Mouse (Mus musculus): Measurements from ENCODE around the gene Abca3.

Gene Abca3

DNA sequence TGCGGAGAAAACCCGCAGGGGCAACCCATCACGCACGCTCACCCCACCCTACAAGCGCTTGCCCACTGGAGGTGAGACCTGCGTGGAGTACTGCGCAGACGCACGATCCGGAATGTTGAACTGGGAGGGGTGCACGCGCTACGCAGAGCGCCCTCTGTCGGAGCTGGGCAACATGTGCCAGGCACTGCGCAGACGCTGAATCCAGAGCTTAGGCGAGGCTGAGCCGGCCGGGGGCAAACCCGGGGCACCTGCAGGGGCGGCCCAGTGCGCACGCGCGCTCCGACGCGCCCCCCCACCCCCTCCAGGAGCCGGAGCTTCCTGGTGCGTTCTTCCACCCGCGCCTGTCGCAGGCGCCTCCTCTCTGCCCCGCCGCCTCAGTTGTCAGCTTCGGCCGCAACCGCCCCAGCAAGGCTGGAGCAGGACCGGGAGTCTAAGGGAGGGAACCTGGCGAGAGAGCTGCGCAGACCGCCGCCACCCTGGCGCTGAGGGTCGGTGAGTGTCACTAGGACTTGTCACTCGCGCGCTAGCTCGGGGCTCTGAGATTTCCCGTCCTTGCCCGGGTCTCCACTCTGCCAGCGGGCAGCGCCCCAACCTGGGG lies at the start of gene Abca3:
Abca3 (plus strand) TSS at position 191 of the 598 bp plus-strand sequence.
- POLR2A ChIA-PET: interaction anchor here (0.6 to 2.7 kb wide), 58 partner anchors 9 to 427 kb away, joined by 3 to 34 read pairs (median 4); partner anchors contain the start of genes Ccnf (in 4 of the 4), Traf7 (in 4 of the 4), Rnps1 (in 3 of the 4) and Atp6v0c (in 2 of the 4)
- CTCF ChIA-PET: interaction anchor here (0.6 to 2.2 kb wide), 55 partner anchors 8 to 1202 kb away, joined by 3 to 10 read pairs (median 3); partner anchors contain the start of genes Ccnf (in 2 of the 4), Mlst8 (in 1 of the 4), Pkd1 (in 1 of the 4) and Prss32 (in 1 of the 4)

DNA sequence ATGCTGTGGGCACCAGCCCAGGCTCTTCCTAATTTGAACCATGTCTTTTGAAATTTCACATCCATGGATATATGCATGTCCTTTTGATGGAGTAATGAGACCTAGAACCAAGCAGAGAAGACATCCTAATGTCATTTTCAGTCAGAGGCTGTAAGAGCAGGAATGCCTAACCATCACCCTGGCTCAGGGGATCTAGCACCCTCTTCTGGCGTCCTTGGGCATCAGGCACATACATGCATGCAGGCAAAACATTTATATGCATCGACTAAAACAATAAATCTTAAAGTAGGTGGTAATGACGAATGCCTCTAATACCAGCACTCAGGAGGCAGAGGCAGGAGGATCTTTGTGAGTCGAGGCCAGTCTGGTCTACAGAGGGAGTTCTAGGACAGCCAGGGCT lies 44.2 kb upstream of the Abca3 start:
- ChIA-PET CTCF (interaction anchor here in 1 of 4 experiments (0.6 kb wide), 1 partner anchor 252 kb away, joined by 3 read pairs; no protein-coding TSS in a partner anchor), POLR2A (interaction anchor here in 1 of 4 experiments (2.2 kb wide), 1 partner anchor 56 kb away, joined by 8 read pairs; the partner anchor contains the start of gene Ccnf)

DNA sequence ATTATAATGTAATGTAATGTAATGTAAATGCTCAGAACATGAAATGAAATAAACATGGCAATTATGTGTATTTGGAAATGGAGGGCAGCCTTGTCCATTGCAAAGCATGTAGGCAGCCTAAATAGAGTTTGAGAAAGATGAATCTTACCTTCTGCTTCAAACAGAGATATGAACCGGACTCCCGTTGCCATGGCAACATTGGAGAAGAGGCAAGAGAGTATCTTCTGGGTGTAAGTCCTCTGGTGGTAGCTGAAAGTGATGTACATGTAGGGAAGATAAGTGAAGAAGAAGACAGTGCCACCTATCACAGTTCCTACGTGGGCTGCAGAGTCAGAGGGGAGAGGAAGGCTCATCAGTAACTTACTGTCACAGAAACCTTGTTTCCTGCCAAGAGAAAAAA lies 30.9 kb upstream of the Abca3 start:
- ChIA-PET CTCF (no interaction called here), POLR2A (interaction anchor here in 1 of 4 experiments (1.4 kb wide), 1 partner anchor 93 kb away, joined by 4 read pairs; the partner anchor contains the start of gene Rnps1)

DNA sequence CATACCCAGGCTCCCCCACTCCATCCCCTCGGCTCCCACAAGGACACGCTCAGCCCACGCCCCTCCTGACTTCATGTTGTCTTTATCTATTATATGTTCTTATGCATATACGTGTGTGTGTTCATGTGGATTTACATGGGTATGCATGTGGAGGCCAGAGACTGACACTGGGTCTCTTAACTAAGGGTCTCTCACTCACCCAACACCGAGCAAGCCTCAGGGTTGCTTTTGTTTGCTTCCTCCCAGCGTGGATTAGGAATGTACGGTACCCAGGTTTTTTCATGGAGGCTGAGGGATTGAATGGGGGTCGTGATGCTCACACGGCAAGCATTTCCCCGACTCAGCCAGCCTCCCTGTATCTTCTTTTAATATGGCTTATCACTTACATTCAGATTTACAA lies 26.7 kb upstream of the Abca3 start:
- ChIA-PET CTCF (no interaction called here), POLR2A (no interaction called here)

DNA sequence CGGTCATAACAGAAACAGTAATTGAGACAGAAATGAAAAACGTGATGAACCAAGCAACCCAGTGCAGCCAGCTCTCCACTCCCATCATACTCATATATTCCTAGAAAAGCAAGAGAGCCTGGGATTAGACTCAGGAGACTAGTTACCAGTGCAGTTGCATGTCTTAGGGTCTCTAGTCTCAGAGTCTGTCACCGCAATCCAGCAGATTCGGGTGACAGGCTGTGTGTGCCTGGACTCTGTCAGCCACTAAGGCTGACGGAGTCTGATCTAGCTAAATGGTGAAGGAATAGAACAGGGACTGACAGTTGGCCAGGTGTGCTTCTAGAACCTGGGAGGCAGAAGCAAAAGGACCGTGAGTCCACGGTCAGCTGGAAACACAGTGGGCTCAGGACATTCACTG lies 24.1 kb upstream of the Abca3 start:
- POLR2A ChIA-PET: interaction anchor here in 1 of 4 experiments (0.5 to 0.8 kb wide), 3 partner anchors 71 to 151 kb away, joined by 3 to 5 read pairs (median 3); partner anchors contain the start of gene Mlst8
- CTCF ChIA-PET: interaction anchor here in 1 of 4 experiments (0.6 kb wide), 1 partner anchor 340 kb away, joined by 6 read pairs; no protein-coding TSS in a partner anchor

DNA sequence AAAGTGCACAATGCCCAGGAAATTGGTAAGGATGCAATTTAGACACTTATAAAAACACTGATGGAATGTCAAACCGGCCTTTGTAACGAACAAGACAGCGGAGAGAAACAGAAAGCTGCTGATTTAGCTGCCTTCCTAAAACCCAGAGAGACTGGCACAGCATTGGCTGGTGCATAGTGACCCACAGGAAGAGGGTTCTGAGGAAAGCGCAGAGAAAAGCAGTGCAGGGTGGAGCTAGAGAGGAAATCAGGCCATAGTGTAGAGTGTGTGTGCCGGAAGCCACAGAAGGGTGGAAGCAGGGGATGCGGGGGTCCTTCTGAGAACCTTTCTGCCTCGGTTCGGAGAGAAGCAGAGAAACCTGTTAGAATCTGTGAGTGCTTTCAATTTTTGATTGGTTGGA lies 7.1 kb upstream of the Abca3 start:
- ChIA-PET CTCF (interaction anchor here in 1 of 4 experiments (0.7 kb wide), 1 partner anchor 212 kb away, joined by 3 read pairs; no protein-coding TSS in a partner anchor), POLR2A (interaction anchor here in 1 of 4 experiments (0.8 to 1.1 kb wide), 2 partner anchors 16 to 168 kb away, joined by 3 read pairs; no protein-coding TSS in a partner anchor)

DNA sequence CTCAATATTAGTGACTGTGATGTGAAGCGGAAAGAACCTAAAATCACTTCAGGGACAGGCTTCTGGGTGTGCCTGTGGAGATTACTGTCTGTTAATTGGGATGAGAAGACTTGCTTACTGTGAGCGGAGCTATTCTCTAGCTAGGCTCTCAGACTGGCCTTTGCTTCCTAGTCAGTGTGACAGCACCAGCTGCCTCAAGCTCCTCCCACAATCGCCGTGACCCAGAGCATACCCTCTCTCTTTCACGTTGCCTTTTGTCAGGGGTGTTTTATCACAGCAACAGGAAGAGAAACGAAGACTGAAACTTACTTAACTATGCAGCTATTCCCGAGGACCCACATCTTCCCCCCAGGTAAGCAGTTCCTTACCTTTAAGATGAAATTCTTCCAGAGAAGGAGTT lies 4.9 kb upstream of the Abca3 start:
- ChIA-PET CTCF (no interaction called here), POLR2A (interaction anchor here in 3 of 4 experiments (1.0 to 1.7 kb wide), 4 partner anchors 34 to 96 kb away, joined by 3 to 4 read pairs (median 3); partner anchors contain the start of gene Ccnf (in 1 of the 3))

DNA sequence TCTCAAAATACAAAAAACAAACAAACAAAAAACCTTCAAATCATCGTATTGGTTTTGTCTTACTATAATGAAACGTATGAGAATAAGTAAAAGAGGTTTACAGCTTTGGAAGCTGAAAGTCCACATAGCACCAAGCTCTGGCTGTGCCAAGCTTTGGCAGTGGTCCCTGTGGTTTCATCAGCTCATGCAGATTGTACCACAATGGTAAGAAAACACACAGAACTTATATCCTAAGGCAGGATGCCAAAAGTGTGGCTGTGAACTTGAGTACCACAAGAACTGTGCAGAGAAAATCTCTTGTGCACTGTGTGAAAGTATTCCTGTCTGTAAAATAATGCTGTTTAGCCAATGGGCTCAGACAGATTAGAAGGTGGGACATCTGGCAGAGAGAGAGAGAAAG lies 2.6 kb upstream of the Abca3 start:
- POLR2A ChIA-PET: interaction anchor here in 2 of 4 experiments (0.5 kb wide), 2 partner anchors 67 to 99 kb away, joined by 3 read pairs; no protein-coding TSS in a partner anchor
- CTCF ChIA-PET: no interaction called here

DNA sequence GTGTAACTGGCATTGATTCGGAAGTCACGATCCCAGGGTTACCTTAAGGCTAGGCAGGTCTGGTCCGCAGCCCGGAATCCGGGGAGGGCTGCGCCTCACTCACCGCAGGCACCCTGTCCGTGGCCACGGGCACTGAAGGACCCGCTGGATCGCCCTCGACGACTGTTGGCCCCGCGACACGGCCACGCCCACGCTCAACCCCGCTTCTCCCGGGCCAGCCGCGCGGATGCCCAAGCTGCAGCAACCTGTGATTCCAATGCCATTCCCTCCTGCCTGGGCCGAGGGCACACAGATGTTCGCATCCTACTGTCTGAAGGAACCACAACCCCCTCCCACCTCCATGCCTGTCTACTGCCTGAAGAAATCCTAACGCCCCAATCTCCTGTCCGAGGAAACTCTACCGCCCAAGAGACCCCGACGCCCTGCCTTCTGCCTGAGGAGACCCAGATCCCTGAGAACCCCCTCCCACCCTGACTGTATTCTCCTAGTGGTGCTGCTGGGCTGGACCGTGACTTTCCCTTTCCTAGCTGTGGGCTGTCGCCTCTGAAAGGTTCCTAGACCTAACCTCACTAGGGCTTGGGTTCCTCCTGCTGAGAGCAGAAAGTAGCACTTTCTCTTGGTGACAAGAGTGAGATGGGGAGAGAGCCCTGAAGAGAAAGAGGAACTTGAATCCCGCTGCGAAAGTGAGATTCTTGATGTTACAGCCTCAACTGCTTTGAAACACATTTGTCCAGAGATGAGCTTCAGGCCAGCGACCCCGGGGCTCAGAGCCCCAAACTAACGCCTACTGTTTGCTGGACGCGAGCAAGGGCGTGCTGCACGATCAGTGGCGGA lies 607 bp upstream of the Abca3 start, which contains the start of gene Abca17:
Abca17 (minus strand) TSS at position 143 of the 834 bp plus-strand sequence.
- CTCF ChIA-PET: interaction anchor here (0.6 to 2.2 kb wide), 41 partner anchors 9 to 675 kb away, joined by 3 to 10 read pairs (median 4); partner anchors contain the start of genes Ccnf (in 2 of the 4), Mlst8 (in 1 of the 4), Pkd1 (in 1 of the 4) and Prss32 (in 1 of the 4)
- POLR2A ChIA-PET: interaction anchor here (0.5 to 2.7 kb wide), 51 partner anchors 8 to 427 kb away, joined by 3 to 34 read pairs (median 4); partner anchors contain the start of genes Ccnf (in 4 of the 4), Traf7 (in 4 of the 4), Rnps1 (in 3 of the 4) and Atp6v0c (in 1 of the 4)

DNA sequence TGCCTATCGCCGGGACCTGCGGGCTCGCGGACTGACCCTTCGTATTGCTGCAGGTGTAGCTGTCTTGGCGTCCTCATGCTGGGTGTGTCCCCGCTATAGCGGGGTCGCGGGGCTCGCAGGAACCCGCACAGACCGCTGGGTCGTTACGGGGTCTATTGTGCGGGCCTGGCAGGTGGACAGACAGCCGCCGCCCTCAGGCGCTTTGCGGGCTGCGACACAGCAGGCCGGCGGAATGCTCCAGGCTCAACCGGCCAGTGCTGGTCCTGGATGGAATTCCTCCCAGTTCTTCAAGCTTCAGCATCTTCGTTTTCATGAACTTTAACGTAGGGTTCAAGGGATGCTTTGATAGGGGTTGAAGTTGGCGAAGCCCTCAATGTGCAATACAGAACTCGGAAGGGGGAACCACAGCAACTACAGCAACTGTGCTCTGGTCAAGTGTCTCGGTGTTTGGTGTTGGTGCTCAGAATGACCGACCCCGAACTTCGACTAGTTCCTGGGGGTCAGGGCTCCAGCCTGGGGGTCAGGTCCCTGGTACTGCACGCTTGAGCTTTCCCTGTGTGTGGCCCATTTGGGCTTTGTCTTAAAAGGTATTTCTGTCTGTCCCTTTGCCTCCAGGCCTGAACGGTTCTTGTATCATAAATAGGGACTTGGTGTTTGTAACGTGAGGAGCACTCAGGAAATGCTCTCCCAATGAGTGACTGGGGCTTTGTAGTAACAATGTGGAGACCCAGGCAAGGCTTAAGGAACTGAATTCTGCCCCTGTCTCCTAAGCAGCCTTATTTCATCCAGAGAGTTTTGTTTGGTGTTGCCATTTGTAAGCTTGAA lies 832 bp downstream of the Abca3 start:
- ChIA-PET CTCF (interaction anchor here (0.5 to 2.2 kb wide), 51 partner anchors 7 to 1201 kb away, joined by 3 to 10 read pairs (median 3); partner anchors contain the start of genes Ccnf (in 2 of the 4), Mlst8 (in 1 of the 4), Pkd1 (in 1 of the 4) and Prss32 (in 1 of the 4)), POLR2A (interaction anchor here (0.6 to 2.7 kb wide), 48 partner anchors 9 to 428 kb away, joined by 3 to 34 read pairs (median 4); partner anchors contain the start of genes Ccnf (in 3 of the 4), Rnps1 (in 3 of the 4), Traf7 (in 3 of the 4) and Atp6v0c (in 2 of the 4))

DNA sequence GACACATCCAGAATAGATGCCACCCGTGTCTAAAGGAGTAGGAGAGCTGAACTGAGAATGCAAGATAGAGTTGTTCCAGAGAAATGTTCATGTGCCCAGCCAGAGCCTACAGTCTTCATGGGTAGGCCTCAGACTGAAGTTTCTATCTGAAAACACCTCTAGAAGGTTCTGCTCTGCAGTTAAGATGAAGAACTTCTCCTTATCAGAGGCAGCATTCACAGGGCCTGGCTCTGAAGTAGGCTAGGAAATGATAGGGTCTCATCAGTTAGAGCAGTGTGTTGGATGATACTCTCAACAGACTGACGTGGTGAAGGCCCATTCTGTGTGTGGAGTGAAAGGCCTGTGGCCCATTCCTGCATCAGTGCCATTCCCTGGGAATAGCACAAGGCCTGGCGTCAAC lies 2.2 kb downstream of the Abca3 start:
- ChIA-PET POLR2A (interaction anchor here in 2 of 4 experiments (0.5 to 0.6 kb wide), 2 partner anchors 21 to 104 kb away, joined by 5 read pairs; no protein-coding TSS in a partner anchor), CTCF (no interaction called here)

DNA sequence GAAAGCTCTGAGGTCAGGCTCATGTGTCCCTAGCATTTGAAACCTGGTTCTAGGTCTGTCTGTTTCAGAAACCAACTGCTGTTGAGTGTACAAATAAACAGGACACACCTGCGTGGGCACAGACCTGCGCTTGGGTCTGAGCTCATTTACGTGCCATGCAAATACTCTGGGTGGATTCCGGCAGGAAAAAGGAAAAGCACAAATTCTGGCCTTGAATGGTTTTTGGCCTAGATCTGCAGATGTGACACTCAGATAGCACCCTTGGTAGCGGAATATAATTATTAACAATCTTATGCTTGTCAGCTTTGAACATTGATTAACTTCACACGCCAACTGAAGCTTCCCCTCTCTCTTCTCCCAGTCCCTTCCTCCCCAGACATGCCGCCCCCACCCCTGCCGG lies 3.5 kb downstream of the Abca3 start:
- CTCF ChIA-PET: no interaction called here
- POLR2A ChIA-PET: interaction anchor here in 1 of 4 experiments (1.5 kb wide), 1 partner anchor 52 kb away, joined by 3 read pairs; no protein-coding TSS in a partner anchor

DNA sequence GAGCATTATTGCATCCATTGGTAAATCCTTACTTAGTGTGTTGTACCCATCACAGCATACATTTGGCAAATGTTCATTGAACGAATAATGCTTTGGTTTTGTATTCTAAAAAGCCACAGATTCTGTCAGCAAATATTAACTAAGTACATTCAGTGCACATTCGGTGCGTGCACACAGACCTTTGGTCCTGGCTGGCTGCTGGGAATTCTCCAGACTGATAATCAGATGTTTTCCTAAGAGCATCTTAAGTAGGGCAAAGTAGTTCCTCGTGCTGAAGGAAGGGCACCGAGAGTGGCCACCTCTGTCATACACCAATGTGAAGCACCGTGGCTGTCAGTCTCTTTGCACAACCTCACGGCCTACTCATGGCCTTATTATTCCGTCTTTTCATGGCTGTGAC lies 7.3 kb downstream of the Abca3 start:
- ChIA-PET CTCF (interaction anchor here in 1 of 4 experiments (0.7 kb wide), 1 partner anchor 21 kb away, joined by 3 read pairs; no protein-coding TSS in a partner anchor), POLR2A (interaction anchor here in 2 of 4 experiments (0.7 to 1.2 kb wide), 2 partner anchors 169 to 524 kb away, joined by 3 to 7 read pairs; partner anchors contain the start of gene Traf7 (in 1 of the 2))

DNA sequence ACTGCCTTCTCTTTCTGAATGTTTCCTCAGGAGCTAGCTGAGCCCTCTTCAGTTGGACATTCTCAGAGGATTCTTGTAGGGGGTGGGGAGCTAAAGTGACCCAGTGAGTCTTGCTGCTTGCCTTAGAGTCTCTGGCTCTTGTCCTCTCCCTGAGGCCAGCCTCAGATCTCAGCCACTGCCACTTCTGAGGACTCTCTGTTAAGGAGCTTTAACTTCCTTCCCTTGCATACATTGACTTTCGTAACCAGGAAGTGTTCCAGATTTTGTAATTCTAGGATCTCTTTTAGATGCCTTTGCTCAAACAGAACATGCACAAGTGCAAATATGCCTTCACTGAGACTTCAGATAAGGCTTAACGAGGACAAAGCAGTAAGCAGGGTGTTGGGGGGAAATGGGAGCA lies 8.2 kb downstream of the Abca3 start:
- POLR2A ChIA-PET: interaction anchor here in 1 of 4 experiments (0.7 kb wide), 1 partner anchor 525 kb away, joined by 7 read pairs; no protein-coding TSS in a partner anchor
- CTCF ChIA-PET: interaction anchor here in 2 of 4 experiments (0.7 to 1.0 kb wide), 2 partner anchors 8 to 22 kb away, joined by 3 read pairs; partner anchors contain the start of gene Abca3 (in 1 of the 2)

DNA sequence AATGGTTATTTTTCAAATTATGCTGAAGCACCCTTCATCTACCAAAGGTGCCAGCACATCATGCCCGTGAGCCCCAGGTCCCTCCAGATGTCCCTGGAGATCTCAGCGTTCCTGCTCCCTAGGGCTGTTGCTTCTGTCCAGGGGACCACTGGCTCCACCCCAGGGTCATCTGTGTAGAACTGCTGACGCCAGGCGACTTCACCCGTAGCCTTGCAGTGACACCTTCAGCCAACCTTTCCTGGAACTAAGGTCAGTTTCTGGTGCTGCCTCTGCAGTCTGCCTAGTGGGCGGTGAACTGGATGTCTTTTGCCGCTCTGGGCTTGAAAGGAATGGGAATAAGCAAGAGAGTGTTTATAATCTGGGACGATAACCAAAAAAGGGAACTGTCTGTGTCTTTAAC lies 9.1 kb downstream of the Abca3 start:
- POLR2A ChIA-PET: interaction anchor here in 1 of 4 experiments (1.5 kb wide), 1 partner anchor 110 kb away, joined by 3 read pairs; the partner anchor contains the start of gene Ccnf
- CTCF ChIA-PET: interaction anchor here in 2 of 4 experiments (0.6 to 1.0 kb wide), 2 partner anchors 9 kb away, joined by 3 to 4 read pairs; partner anchors contain the start of gene Abca3 (in 2 of the 2)

DNA sequence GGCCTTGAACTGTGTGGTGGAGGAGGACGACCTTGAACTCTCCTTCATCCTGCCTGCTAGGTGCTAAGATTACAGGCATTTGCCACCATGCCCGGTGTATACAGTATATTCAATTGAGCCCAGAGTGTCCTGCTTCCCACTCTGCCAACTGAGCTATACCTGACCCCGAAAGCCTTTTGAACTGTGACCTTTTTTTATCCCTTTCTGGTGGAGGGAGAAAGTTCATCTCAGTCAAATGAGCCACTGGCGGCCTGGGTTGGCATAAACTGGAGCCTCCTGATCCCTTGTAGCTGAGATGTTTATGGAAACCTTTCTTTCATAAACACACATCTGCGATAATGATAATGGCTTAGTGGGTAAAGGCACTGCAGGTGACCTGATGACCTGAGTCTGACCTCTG lies 9.5 kb downstream of the Abca3 start:
- ChIA-PET POLR2A (interaction anchor here in 1 of 4 experiments (1.5 kb wide), 1 partner anchor 110 kb away, joined by 3 read pairs; the partner anchor contains the start of gene Ccnf), CTCF (interaction anchor here in 2 of 4 experiments (0.6 to 1.0 kb wide), 2 partner anchors 9 to 10 kb away, joined by 3 to 4 read pairs; partner anchors contain the start of gene Abca3 (in 2 of the 2))

DNA sequence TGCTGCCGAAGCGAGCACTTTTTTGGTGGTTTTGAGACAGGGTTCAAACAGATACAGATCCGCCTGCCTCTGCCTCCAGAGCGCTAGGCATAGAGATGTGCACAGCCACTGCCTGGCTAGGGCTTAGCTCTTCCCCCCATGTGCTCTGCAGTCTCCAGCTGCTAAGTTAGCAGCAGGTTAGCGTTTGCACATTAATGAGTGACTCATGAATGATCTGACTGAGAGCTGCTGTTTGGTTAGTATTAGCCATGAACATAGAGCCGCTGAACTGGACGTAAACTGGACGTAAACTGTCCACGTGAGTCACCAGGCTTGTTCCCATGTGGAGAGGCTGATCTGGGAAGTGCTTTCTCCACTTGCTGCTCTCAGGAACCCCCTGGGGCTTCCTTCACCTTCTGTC lies 10.8 kb downstream of the Abca3 start:
- CTCF ChIA-PET: interaction anchor here in 1 of 4 experiments (1.3 kb wide), 1 partner anchor 11 kb away, joined by 3 read pairs; the partner anchor contains the start of gene Abca3
- POLR2A ChIA-PET: no interaction called here
